Mouse (Mus musculus) hematopoietic multipotent progenitor cell, adult 10-12 weeks (in vitro differentiated cells): Measurements from ENCODE around the gene Cckbr. TPM values are rescaled to one million over a fixed set of nuclear protein-coding genes. Genes with fewer than 3 reads are reported as not detected.

Experiments used
- polyA plus RNA-seq: library from polyadenylated mRNA; stranded (reverse); fragments of >175 nt; gene quantifications from 2 replicates; pipeline ENCODE4 v1.2.3, GENCODE M21; 2012; ENCODE audit warnings: low replicate concordance

Gene Cckbr
- not detected in 2 replicates for polyA plus RNA-seq

DNA sequence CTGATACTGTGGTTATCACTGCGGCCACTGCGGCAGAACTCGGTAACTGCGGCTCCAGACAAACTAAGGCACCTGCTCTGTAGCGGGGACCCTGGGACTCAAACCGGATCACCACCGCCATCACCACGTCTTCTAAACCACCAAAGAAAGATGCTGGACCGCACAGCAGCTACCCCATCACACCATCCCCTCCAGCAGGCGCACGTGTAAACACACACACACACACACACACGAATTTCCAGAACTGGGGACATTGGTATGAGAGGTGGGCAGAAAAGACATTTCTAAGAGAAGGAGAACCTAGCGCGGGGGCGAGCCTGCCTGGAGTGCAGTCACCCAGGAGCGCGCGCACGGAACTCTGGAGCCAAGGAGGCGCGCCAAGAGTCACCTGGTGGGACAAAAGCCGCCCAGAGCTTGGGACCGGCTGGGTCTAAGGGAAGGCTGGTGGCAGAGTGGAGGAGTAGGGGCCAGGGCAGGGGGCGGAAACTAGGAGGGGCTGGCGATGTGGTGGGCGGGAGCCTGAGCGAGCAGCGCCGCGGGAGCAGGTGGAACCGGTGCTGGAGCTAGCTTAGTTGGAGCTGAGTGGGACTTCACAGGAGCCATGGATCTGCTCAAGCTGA lies at the start of gene Cckbr:
Gene Cckbr, plus strand, starts transcription at position 308 of the 620 bp plus-strand sequence.

DNA sequence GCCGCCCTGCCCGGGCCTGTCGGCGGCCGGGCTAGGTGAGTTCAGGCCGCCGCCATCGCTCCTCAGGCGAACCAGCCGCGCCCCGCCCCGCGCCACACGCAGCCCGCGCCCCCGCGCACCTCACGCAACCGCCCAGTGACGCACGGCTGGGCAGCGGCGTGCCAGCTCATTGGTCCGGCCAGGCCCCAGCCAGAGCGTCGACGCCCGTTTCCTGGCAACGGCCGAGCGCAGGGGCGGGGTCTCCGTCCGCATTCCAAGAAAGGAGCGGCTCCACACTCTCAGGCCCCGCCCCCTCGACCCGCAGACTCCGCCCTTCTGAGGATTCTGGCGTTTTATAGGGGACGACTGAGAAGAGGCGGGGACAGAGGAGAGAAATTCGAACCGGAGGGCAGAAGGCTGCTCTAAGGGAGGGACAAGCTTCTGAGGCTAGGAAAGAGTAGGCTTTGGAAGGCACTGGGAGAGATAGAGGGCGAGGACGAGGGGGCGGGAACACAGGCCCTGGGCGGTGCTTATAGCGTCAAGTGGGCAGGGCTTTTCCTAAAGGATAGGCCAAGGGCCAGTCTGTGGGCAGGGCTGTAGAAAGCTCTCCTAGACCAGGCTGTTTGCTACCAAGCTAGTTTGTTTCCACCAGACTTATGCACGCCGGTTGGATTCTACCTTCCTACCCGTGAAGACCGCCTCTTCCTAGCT lies 25.5 kb upstream of the Cckbr start, which contains the start of gene Fam160a2:
Gene Fam160a2, minus strand, starts transcription at position 120 of the 690 bp plus-strand sequence.

DNA sequence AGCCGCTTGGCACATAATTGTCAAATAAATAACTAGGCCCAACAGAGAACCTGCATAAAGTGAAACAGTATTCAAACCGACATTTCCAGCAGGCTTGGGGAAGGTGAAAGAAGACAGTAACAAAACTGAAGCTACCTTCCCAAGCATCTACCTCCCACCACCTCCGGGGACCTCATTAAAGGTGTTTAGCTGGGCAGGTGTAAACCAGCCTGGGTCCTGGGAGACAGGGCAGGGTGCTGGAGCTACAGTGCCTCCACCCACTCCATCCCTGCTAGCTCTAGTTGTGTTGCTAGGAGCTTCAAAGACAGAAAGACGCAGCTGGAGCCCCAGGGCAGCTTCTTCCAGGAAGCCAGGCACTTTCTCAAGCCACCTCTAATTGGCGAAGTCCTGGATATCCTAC lies 21.3 kb upstream of the Cckbr start, which contains the start of gene Cnga4:
Gene Cnga4, plus strand, starts transcription at position 301 of the 400 bp plus-strand sequence.

DNA sequence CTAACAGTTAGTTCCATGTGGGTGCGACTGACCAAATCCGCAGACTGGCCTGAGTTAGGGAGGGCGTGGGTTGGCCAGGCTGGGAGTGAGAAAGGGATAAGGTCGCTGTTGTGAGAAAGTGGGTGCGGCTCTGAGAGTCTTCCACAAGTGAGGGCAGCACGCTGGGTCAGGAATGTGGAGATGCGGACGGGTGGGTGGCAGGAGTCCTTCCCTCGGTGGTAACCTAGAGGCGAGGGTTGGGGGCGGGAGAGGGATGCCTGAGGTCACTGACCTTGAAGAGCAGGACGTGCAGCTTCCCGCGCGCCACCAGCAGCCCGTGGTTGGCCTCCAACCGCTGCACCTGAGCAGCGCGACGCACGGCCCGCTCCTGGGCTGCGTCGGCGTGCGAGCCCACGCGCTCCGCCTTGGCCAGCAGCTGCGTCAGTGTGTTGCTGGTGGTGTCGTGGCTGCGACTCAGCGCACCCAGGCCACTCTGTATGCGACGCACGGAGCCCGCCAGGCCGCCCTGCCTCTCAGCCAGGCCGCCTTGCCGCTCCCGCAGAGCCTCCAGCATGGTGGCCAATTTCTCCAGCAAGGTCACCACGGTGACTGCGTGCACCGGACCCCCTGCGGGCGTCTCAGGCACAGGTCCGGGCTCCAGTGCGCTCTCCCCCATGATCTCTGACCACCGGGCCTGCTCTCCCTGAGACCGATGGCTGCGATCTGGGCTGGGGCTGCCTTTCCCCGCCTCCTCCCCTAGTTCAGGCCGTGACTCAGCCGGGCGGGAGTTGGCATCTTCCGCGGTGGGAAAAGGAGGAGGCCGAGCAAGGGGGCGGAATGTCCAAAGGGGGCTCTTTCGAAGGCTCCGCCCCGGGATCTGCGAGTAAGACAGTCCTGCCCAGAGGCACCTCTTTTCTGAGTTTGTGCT lies 56.2 kb downstream of the Cckbr start, which contains the start of gene Cavin3:
Gene Cavin3, minus strand, starts transcription at position 796 of the 907 bp plus-strand sequence.

Other genes with a start within 250 kb of the Cckbr start
- gene Olfr685, start 239.7 kb upstream of the Cckbr start, polyA plus RNA-seq: 0.21 TPM in 1 of 2 replicates, not detected in the other
- not detected in 2 replicates for gene Olfr686, start 218.2 kb upstream of the Cckbr start, polyA plus RNA-seq
- not detected in 2 replicates for gene Olfr688, start 137.6 kb upstream of the Cckbr start, polyA plus RNA-seq
- not detected in 2 replicates for gene Olfr689, start 114.6 kb upstream of the Cckbr start, polyA plus RNA-seq
- gene Olfr690, start 91.6 kb upstream of the Cckbr start, polyA plus RNA-seq: not detected in 2 replicates
- not detected in 2 replicates for gene Olfr691, start 83.5 kb upstream of the Cckbr start, polyA plus RNA-seq
- not detected in 2 replicates for gene Olfr692, start 57.5 kb upstream of the Cckbr start, polyA plus RNA-seq
- gene Gm5901, start 50.7 kb upstream of the Cckbr start, polyA plus RNA-seq: not detected in 2 replicates
- 57.7 and 80.4 TPM in 2 replicates for gene Fam160a2, start 25.7 kb upstream of the Cckbr start, polyA plus RNA-seq
- gene Cnga4, start 21.2 kb upstream of the Cckbr start, polyA plus RNA-seq: not detected in 2 replicates
- gene Cavin3, start 56.6 kb downstream of the Cckbr start, polyA plus RNA-seq: 0.08 and 3.0 TPM in 2 replicates
- 27.1 and 27.5 TPM in 2 replicates for gene Smpd1, start 128.6 kb downstream of the Cckbr start, polyA plus RNA-seq
- gene Apbb1, start 155.9 kb downstream of the Cckbr start, polyA plus RNA-seq: 3.8 and 5.9 TPM in 2 replicates
- gene Hpx, start 174.4 kb downstream of the Cckbr start, polyA plus RNA-seq: not detected in 2 replicates
- 17.6 and 34.8 TPM in 2 replicates for gene Trim3, start 207.8 kb downstream of the Cckbr start, polyA plus RNA-seq
- gene Timm10b, start 214.3 kb downstream of the Cckbr start, polyA plus RNA-seq: 181 and 245 TPM in 2 replicates
- gene Arfip2, start 214.7 kb downstream of the Cckbr start, polyA plus RNA-seq: 48.8 and 71.0 TPM in 2 replicates
- 19.2 and 82.8 TPM in 2 replicates for gene Gm45799, start 214.8 kb downstream of the Cckbr start, polyA plus RNA-seq
- 0.36 and 0.73 TPM in 2 replicates for gene Dnhd1, start 225.1 kb downstream of the Cckbr start, polyA plus RNA-seq